Mouse (Mus musculus) liver, adult 2 months (tissue): ENCODE measurements around the gene Serpina12.

Experiments used
- CTCF ChIP-seq: fragments of 200-500 bp; IDR thresholded peaks from 2 replicates; pipeline ENCODE4 v1.5.1; 2011; ENCODE audit warnings: low read depth, low read length, control low read depth
- POLR2A ChIP-seq: fragments of 200-500 bp; IDR thresholded peaks from 2 replicates; pipeline ENCODE4 v1.6.1; 2011; ENCODE audit warnings: low read length, control low read depth; ENCODE audit not compliant: insufficient read depth; ENCODE audit errors: extremely low read depth

DNA sequence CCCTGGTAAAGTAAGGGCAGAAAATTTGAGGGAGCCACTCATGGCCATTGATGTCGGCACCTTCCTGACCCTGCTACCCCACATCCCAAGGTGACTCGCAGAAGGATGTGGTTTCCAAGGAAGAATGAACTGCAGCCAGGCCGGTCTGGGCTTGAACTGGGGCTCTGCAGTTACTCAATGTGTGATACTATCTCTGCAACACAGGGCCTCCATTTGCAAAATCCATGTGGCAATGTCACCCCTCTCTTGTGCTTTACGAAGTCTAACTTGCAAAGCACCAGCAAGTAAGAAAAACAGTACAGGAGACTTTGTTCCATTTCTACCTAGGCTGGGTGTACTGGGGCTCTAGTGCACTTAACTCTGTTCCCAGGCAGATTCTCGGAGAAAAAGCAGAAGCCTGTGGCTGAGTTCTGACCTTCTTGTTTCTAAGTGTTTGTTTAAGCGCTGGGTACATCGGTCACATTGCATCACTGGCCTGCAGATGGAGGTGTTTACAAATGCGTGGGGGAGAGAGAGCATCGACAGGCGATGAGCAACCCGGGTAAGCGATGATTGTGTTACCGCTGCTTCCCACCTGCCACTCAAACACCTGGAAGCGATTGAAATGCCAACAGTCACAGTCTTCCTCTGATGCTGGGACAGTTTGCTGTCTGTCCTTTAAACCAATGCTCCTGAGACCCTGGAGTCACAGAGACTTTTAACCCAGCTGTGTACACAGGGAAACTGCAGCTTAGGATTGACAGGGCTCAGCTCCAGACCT is 55.3 kb downstream of the Serpina12 start:
- TF ChIP-seq CTCF (no peak), POLR2A (no peak)
